Mouse (Mus musculus): ENCODE data around the gene Plaur.

GRCm38 (mm10) chr7:24482208-24483020 is 20.1 kb downstream of the Plaur start:
- TF ChIP-seq ZNF384 (IDR thresholded peaks at IDR 0.05; ENCODE audit: low read depth, low read length) (no peak), ZC3H11A (IDR thresholded peaks at IDR 0.05; ENCODE audit: borderline replicate concordance, low read depth, low read length) (no peak), CHD2 (IDR thresholded peaks at IDR 0.05; ENCODE audit: low read depth, low read length) (no peak), HCFC1 (IDR thresholded peaks at IDR 0.05; ENCODE audit: borderline replicate concordance, insufficient read depth, low read length) (no peak), MAFK (IDR thresholded peaks at IDR 0.05; ENCODE audit: insufficient read depth, low read depth, low read length) (no peak)

Measured in ES-E14 (cell line).